Mouse (Mus musculus): ENCODE results near the gene Morc4. TPM values are rescaled to one million over a fixed set of nuclear protein-coding genes. Genes with fewer than 3 reads are reported as not detected.

Morc4 gene
- polyA plus RNA-seq, 1 experiment from 2014 or later, result 18.0 TPM

DNA sequence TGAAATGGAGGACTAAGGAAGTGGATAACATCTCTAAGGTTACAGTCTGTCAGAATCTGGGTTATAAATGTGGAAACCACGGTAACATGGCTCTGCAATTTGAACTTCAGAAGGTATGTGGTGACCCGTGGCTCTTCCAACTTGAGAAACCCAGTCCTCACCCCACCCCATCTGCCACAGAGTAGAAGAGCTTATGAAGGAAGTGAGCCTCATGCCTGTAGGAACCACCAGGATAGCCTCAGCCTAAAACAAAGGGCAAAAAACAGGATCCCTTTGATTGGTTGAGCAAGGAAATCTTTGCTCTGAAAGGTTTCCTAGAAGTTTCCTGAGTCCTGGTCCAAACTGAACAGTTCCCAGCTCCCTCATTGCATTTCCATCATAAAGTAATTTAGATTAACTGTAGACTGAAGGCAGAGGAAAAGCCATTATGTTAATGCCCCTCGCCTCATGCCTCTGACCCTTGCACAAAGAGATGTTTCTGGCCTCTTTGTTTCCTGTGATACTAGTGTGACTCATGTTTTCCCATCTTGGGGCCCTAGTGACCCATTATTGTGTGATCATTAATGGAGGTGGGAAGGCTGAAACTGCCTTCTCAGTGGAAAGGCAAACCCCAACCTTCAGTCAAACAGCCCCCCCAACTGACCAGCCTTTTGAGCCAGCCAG lies 58.7 kb downstream of the Morc4 start:
- Histone ChIP-seq H3K9me3 (replicated peaks; ENCODE audit: control insufficient read depth, low read length) (no peaks in the 10 kb centered on the region), H3K36me3 (ENCODE audit: control insufficient read depth, insufficient read depth, low read length) (no peaks in the 10 kb centered on the region), H3K27me3 (ENCODE audit: control insufficient read depth, insufficient read depth, low read length) (no peaks in the 10 kb centered on the region; the same call in 1 of the 2 replicates), H3K9ac (ENCODE audit: low read length) (no peak overlapping the region), H3K4me1 (ENCODE audit: control insufficient read depth, insufficient read depth, low read length) (no peaks in the 10 kb centered on the region), H3K27ac (ENCODE audit: low read length) (no peak overlapping the region), H3K4me2 (ENCODE audit: low read depth, low read length) (no peak overlapping the region), H3K4me3 (replicated peaks; ENCODE audit: low read length) (no peak overlapping the region)
- ATAC-seq (ENCODE audit: insufficient read depth, low FRiP score), result no peak
- WGBS, result 58% methylated on average over 3 of the region's 3 CpGs

GRCm38 (mm10) chrX:139808501-139808900 lies 63.0 kb downstream of the Morc4 start:
- H3K27me3 ChIP-seq (ENCODE audit: control insufficient read depth, insufficient read depth, low read length), result no peaks in the 10 kb centered on the region; the same call in 1 of the 2 replicates
- H3K9me3 ChIP-seq (replicated peaks; ENCODE audit: control insufficient read depth, low read length), result no peaks in the 10 kb centered on the region
- no peak overlapping the region for H3K4me3 ChIP-seq (replicated peaks; ENCODE audit: low read length)
- no peak for ATAC-seq (ENCODE audit: insufficient read depth, low FRiP score)
- H3K4me1 ChIP-seq (ENCODE audit: control insufficient read depth, insufficient read depth, low read length), result no peaks in the 10 kb centered on the region
- H3K9ac ChIP-seq (ENCODE audit: low read length), result no peak overlapping the region
- no peaks in the 10 kb centered on the region for H3K36me3 ChIP-seq (ENCODE audit: control insufficient read depth, insufficient read depth, low read length)
- 86% methylated on average over 10 of the region's 10 CpGs for WGBS
- H3K4me2 ChIP-seq (ENCODE audit: low read depth, low read length), result no peak overlapping the region
- H3K27ac ChIP-seq (ENCODE audit: low read length), result no peak overlapping the region

DNA sequence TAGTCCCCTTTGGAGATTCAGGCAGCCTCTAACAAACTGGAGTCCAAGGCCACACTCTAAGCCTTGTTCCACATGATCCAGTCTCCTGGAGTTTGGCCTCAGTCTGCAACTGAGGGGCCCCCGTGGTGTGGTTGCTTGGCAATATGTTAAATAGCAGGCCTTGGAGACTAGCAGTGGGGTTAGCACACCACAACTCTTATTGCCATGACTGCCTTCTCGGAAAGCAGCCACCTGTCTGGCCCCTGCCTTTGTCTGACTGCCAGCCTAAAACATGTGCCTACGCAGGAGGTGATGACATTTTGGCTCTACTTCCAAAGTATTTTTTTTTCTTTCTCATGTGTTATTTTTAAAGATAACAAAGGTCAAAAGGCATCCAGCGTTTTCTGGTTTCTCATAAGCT lies 63.4 kb downstream of the Morc4 start:
- no peak overlapping the region for H3K4me3 ChIP-seq (replicated peaks; ENCODE audit: low read length)
- 0 out of 2 replicates have a peak, but pooled peaks have one; percentile 40 for ATAC-seq (ENCODE audit: insufficient read depth, low FRiP score)
- H3K27me3 ChIP-seq (ENCODE audit: control insufficient read depth, insufficient read depth, low read length), result no peaks in the 10 kb centered on the region; the same call in 1 of the 2 replicates
- H3K36me3 ChIP-seq (ENCODE audit: control insufficient read depth, insufficient read depth, low read length), result no peaks in the 10 kb centered on the region
- no peaks in the 10 kb centered on the region for H3K9me3 ChIP-seq (replicated peaks; ENCODE audit: control insufficient read depth, low read length)
- H3K9ac ChIP-seq (ENCODE audit: low read length), result no peak overlapping the region
- no peaks in the 10 kb centered on the region for H3K4me1 ChIP-seq (ENCODE audit: control insufficient read depth, insufficient read depth, low read length)
- WGBS, result 43% methylated on average over 4 of the region's 4 CpGs
- H3K4me2 ChIP-seq (ENCODE audit: low read depth, low read length), result no peak overlapping the region
- no peak overlapping the region for H3K27ac ChIP-seq (ENCODE audit: low read length)

GRCm38 (mm10) chrX:139807391-139807790 lies 64.1 kb downstream of the Morc4 start:
- H3K9ac ChIP-seq (ENCODE audit: low read length), result no peak overlapping the region
- no peak for ATAC-seq (ENCODE audit: insufficient read depth, low FRiP score)
- no peak overlapping the region for H3K27ac ChIP-seq (ENCODE audit: low read length)
- WGBS, result 75% methylated on average over 2 of the region's 2 CpGs
- no peak overlapping the region for H3K4me3 ChIP-seq (replicated peaks; ENCODE audit: low read length)
- H3K9me3 ChIP-seq (replicated peaks; ENCODE audit: control insufficient read depth, low read length), result no peaks in the 10 kb centered on the region
- no peak overlapping the region for H3K4me2 ChIP-seq (ENCODE audit: low read depth, low read length)
- no peaks in the 10 kb centered on the region for H3K4me1 ChIP-seq (ENCODE audit: control insufficient read depth, insufficient read depth, low read length)
- no peaks in the 10 kb centered on the region; the same call in 1 of the 2 replicates for H3K27me3 ChIP-seq (ENCODE audit: control insufficient read depth, insufficient read depth, low read length)
- H3K36me3 ChIP-seq (ENCODE audit: control insufficient read depth, insufficient read depth, low read length), result no peaks in the 10 kb centered on the region

DNA sequence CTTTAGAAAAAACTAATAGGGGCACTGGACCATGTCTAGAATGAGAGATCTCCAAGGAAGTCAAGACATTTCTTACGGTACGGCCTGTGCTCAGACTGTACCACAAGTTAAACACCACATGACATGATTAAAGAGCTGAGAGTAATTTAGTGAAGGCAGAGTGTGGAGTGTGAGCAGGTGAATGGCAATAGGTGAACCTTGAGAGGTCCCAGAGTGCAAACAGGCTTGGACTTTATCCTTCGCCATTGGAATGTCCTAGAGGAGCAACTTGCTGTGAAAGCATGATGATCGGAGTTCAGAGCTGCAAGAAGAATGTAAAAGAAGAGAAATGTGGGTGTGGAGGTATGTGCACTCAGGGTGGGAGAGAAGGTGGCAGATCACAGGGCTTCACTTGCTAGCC lies 65.6 kb downstream of the Morc4 start:
- Histone ChIP-seq H3K4me1 (ENCODE audit: control insufficient read depth, insufficient read depth, low read length) (no peaks in the 10 kb centered on the region), H3K4me2 (ENCODE audit: low read depth, low read length) (no peak overlapping the region), H3K4me3 (replicated peaks; ENCODE audit: low read length) (no peak overlapping the region), H3K36me3 (ENCODE audit: control insufficient read depth, insufficient read depth, low read length) (no peaks in the 10 kb centered on the region), H3K9ac (ENCODE audit: low read length) (no peak overlapping the region), H3K9me3 (replicated peaks; ENCODE audit: control insufficient read depth, low read length) (no peaks in the 10 kb centered on the region), H3K27me3 (ENCODE audit: control insufficient read depth, insufficient read depth, low read length) (peaks cover 3% of the 10 kb centered on the region; the same call in 1 of the 2 replicates), H3K27ac (ENCODE audit: low read length) (no peak overlapping the region)
- 80% methylated on average over 4 of the region's 4 CpGs for WGBS
- ATAC-seq (ENCODE audit: insufficient read depth, low FRiP score), result no peak

DNA sequence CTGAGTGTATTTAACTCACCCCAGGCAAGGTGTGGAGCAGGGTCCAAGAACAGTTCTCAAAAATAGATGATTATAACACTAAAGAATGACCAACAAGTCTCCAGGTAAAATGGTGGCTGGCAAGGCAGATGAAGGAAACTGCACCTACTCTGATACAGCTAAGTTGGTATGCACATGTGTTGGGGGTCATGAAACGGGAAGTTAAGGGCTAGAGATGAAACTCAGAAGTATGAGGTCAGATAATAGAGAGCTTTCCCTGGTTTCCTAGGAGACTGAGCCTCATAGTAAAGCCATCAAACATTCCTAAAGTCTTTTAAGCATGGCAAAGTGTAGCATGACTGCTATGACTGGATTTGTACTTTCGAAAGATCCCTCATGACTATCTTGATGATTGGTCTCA lies 68.4 kb downstream of the Morc4 start:
- Histone ChIP-seq H3K4me1 (ENCODE audit: control insufficient read depth, insufficient read depth, low read length) (no peaks in the 10 kb centered on the region), H3K4me2 (ENCODE audit: low read depth, low read length) (no peak overlapping the region), H3K9me3 (replicated peaks; ENCODE audit: control insufficient read depth, low read length) (no peaks in the 10 kb centered on the region), H3K27me3 (ENCODE audit: control insufficient read depth, insufficient read depth, low read length) (peaks cover 3% of the 10 kb centered on the region; the same call in 1 of the 2 replicates), H3K36me3 (ENCODE audit: control insufficient read depth, insufficient read depth, low read length) (no peaks in the 10 kb centered on the region), H3K4me3 (replicated peaks; ENCODE audit: low read length) (no peak overlapping the region), H3K9ac (ENCODE audit: low read length) (no peak overlapping the region), H3K27ac (ENCODE audit: low read length) (no peak overlapping the region)
- 72% methylated on average over 2 of the region's 2 CpGs for WGBS
- ATAC-seq (ENCODE audit: insufficient read depth, low FRiP score), result no peak

DNA sequence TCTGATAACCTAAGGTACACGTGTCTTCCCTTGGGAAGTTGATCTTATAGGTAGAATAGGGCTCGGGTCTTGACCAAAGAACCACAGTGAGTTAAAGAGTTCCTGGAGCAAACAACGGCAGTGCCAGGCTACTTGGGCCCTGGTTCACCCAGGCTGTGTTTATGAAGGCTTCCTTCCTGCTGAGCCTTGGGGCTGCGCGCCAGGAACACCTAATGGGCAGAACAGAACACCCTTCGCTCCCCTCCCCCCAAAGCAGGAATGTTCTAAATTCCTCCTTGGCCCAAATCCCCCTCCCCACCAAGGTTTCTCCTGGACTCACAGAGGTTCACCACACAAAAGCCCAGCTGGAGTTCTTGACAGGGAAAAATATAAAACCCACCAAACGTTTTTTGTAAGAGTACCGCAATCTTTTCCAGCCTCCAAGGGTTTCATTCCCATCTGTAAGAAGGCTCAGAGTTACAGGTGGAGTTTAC lies 71.0 kb downstream of the Morc4 start, which contains the start of gene Cldn2:
TSS of gene Cldn2 (plus strand) at position 423 of the 473 bp plus-strand sequence.
- ATAC-seq (ENCODE audit: insufficient read depth, low FRiP score), result no peak
- Histone ChIP-seq H3K27ac (ENCODE audit: low read length) (no peak within 1 kb of the TSS), H3K4me2 (ENCODE audit: low read depth, low read length) (no peak within 1 kb of the TSS), H3K4me1 (ENCODE audit: control insufficient read depth, insufficient read depth, low read length) (no peaks in the 10 kb centered on the region), H3K4me3 (replicated peaks; ENCODE audit: low read length) (no peak within 1 kb of the TSS), H3K36me3 (ENCODE audit: control insufficient read depth, insufficient read depth, low read length) (no peaks in the 10 kb centered on the region), H3K27me3 (ENCODE audit: control insufficient read depth, insufficient read depth, low read length) (peaks cover 6% of the 10 kb centered on the region; the same call in 1 of the 2 replicates), H3K9ac (ENCODE audit: low read length) (no peak within 1 kb of the TSS), H3K9me3 (replicated peaks; ENCODE audit: control insufficient read depth, low read length) (no peaks in the 10 kb centered on the region)
- WGBS, result 61% methylated on average over 8 of the region's 8 CpGs

GRCm38 (mm10) chrX:139799953-139800352 lies 71.5 kb downstream of the Morc4 start:
- H3K9me3 ChIP-seq (replicated peaks; ENCODE audit: control insufficient read depth, low read length), result no peaks in the 10 kb centered on the region
- no peak for ATAC-seq (ENCODE audit: insufficient read depth, low FRiP score)
- 62% methylated on average over 3 of the region's 3 CpGs for WGBS

DNA sequence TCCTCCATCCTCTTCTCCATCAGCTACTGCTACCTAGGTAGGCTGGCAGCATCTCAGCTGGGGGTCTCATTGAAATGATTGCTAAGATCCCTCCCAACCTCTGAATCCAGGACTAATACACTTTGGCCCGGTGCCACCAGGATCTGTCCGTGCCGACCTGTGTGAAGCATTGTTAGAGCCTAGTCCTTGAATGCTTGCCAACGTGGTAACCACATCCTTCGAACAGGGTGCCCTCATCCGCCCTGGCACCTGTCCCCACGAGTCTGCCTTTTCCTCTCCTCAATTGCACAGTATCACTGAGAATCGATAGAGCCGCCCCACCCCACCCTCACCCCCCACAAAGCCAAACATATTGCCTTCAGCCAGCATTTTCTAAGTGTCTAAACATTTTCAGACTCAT lies 73.6 kb downstream of the Morc4 start:
- Histone ChIP-seq H3K36me3 (ENCODE audit: control insufficient read depth, insufficient read depth, low read length) (no peaks in the 10 kb centered on the region), H3K9me3 (replicated peaks; ENCODE audit: control insufficient read depth, low read length) (no peaks in the 10 kb centered on the region), H3K27me3 (ENCODE audit: control insufficient read depth, insufficient read depth, low read length) (peaks cover 6% of the 10 kb centered on the region; the same call in 1 of the 2 replicates), H3K4me1 (ENCODE audit: control insufficient read depth, insufficient read depth, low read length) (no peaks in the 10 kb centered on the region), H3K4me2 (ENCODE audit: low read depth, low read length) (no peak overlapping the region), H3K27ac (ENCODE audit: low read length) (no peak overlapping the region), H3K9ac (ENCODE audit: low read length) (no peak overlapping the region), H3K4me3 (replicated peaks; ENCODE audit: low read length) (no peak overlapping the region)
- no peak for ATAC-seq (ENCODE audit: insufficient read depth, low FRiP score)
- 72% methylated on average over 9 of the region's 9 CpGs for WGBS

More at GRCm38 (mm10) chrX:139799953-139800352, 71.5 kb downstream of the Morc4 start:
- Histone ChIP-seq H3K9ac (ENCODE audit: low read length) (no peak overlapping the region), H3K27ac (ENCODE audit: low read length) (no peak overlapping the region), H3K27me3 (ENCODE audit: control insufficient read depth, insufficient read depth, low read length) (peaks cover 6% of the 10 kb centered on the region; the same call in 1 of the 2 replicates), H3K36me3 (ENCODE audit: control insufficient read depth, insufficient read depth, low read length) (no peaks in the 10 kb centered on the region), H3K4me1 (ENCODE audit: control insufficient read depth, insufficient read depth, low read length) (no peaks in the 10 kb centered on the region), H3K4me3 (replicated peaks; ENCODE audit: low read length) (no peak overlapping the region), H3K4me2 (ENCODE audit: low read depth, low read length) (no peak overlapping the region)

All from stomach, embryonic 16.5 days (tissue).